Mouse (Mus musculus) forebrain, embryonic 14.5 days (tissue): ENCODE measurements around the gene Anln. TPM values are rescaled to one million over a fixed set of nuclear protein-coding genes. Genes with fewer than 3 reads are reported as not detected.

ENCODE experiments used
- ATAC-seq: fragments of 200-750 bp; cut with Nextera tagmentation; 2 replicates; pipeline ENCODE4 v1.8.0; 2017; ENCODE audit warnings: mild to moderate bottlenecking, moderate library complexity
- DNase-seq: peaks from one replicate; pipeline ENCODE4 v3.0.0-alpha.2; 2015; ENCODE audit warnings: low spot score
- H3K27ac ChIP-seq: fragments of 300-500 bp; sonication (generic); 2 replicates; pipeline ENCODE4 v1.5.1; 2014; ENCODE audit warnings: low read depth, mild to moderate bottlenecking, control low read depth, low read length, moderate library complexity
- H3K27me3 ChIP-seq: fragments of 300-500 bp; sonication (generic); replicated peaks from 2 replicates; pipeline ENCODE4 v1.6.1; 2014; ENCODE audit warnings: low read length, control low read depth, mixed read lengths; ENCODE audit not compliant: control insufficient read depth, insufficient read depth
- H3K36me3 ChIP-seq: fragments of 300-500 bp; sonication (generic); 2 replicates; pipeline ENCODE4 v1.6.1; 2014; ENCODE audit warnings: low read length, control low read depth; ENCODE audit not compliant: control insufficient read depth, insufficient read depth
- H3K4me1 ChIP-seq: fragments of 300-500 bp; sonication (generic); 2 replicates; pipeline ENCODE4 v1.6.1; 2014; ENCODE audit warnings: antibody characterized with exemption, low read length, control low read depth; ENCODE audit not compliant: control insufficient read depth, insufficient read depth
- H3K4me2 ChIP-seq: fragments of 300-500 bp; sonication (generic); 2 replicates; pipeline ENCODE4 v1.6.1; 2014; ENCODE audit warnings: mild to moderate bottlenecking, control low read depth, low read length
- H3K4me3 ChIP-seq: fragments of 300-500 bp; sonication (generic); 2 replicates; pipeline ENCODE4 v1.5.1; 2014; ENCODE audit warnings: low read depth, low read length, control low read depth
- H3K9ac ChIP-seq: fragments of 300-500 bp; sonication (generic); 2 replicates; pipeline ENCODE4 v1.6.1; 2014; ENCODE audit warnings: mild to moderate bottlenecking, low read length, control low read depth, moderate library complexity
- H3K9me3 ChIP-seq: fragments of 300-500 bp; sonication (generic); replicated peaks from 2 replicates; pipeline ENCODE4 v1.6.1; 2016; ENCODE audit warnings: low read length, control low read depth, mixed read lengths; ENCODE audit not compliant: control insufficient read depth
- WGBS: fragments of 180-500 bp; shearing (Covaris S2); extraction: QIAGEN DNeasy Blood & Tissue Kit; methylation state at CpG from one replicate; pipeline ENCODE4 v1.1.7; 2014; 5-methylcytosine and 5-hydroxymethylcytosine counted together
- polyA plus RNA-seq: library from polyadenylated mRNA; unstranded; fragments of >200 nt; fragmentation: Nextera tagmentation; extraction: Ambion mirVana; gene quantifications from 2 replicates; pipeline ENCODE4 v1.2.1, GENCODE M21; 2014

Gene Anln
- polyA plus RNA-seq: 15.7 and 16.5 TPM in 2 replicates

DNA sequence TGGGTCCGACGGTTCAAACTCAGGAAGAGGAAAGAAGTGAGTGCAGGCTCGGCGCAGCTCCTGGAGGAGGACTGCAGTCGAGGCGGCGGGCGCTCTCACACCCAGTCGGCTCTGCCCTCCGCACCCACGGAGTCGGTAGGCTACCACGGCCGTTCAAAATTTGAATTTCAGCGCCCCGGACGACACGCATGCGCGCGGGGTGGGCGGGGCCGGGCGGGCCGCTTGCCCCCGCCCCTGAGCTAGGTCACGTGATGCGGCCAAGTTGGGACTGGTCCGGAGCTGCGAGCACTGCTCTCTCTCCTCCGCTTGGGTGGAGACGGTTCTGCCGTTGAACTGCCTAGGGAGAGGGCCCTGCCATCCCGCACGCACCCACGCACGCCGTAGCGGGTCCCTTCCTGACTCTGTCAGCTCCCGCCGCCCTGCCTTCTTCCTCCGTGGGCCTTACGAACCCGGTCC lies at the start of gene Anln:
Gene Anln (minus strand): TSS at position 168 of the 456 bp plus-strand sequence.
- H3K9ac ChIP-seq: peak within 1 kb of the TSS; percentile 81
- peak; percentile 95 for ATAC-seq
- peak within 1 kb of the TSS; percentile 79 for H3K27ac ChIP-seq
- DNase-seq: peak; percentile 94
- peaks cover 5% of the 10 kb centered on the region; the same call in 1 of the 2 replicates for H3K4me1 ChIP-seq
- H3K9me3 ChIP-seq: no peaks in the 10 kb centered on the region
- under 1% methylated on average over 44 of the region's 44 CpGs for WGBS
- H3K36me3 ChIP-seq: no peaks in the 10 kb centered on the region
- no peaks in the 10 kb centered on the region for H3K27me3 ChIP-seq
- H3K4me2 ChIP-seq: peak within 1 kb of the TSS; percentile 86
- peak within 1 kb of the TSS; percentile 79 for H3K4me3 ChIP-seq

DNA sequence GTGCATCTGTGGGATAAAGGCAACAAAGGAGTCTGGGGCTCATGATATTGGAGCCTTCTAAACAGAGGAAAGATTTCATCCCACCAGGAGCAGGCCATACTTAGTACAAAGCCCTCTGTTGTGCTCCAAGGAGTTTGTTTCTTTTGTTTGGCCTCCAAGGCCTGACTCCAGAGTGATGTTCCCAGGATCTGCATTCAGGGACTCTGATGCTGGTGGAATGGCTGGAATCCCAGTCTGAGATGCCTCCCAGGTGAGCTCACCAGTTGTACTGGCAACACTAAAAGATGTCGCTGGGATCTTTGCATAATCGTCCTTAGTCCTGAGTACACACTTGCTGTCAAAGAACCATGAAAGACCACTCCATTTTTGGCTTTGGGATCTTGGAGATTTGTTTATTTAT lies 45.1 kb upstream of the Anln start:
- DNase-seq (no peak), ATAC-seq (no peak)
- H3K9ac ChIP-seq: no peak overlapping the region
- no peaks in the 10 kb centered on the region for H3K36me3 ChIP-seq
- no peak overlapping the region for H3K27ac ChIP-seq
- no peak overlapping the region for H3K4me2 ChIP-seq
- no peaks in the 10 kb centered on the region for H3K27me3 ChIP-seq
- WGBS: 90% methylated on average over 2 of the region's 2 CpGs
- H3K9me3 ChIP-seq: no peaks in the 10 kb centered on the region
- no peaks in the 10 kb centered on the region; the same call in 1 of the 2 replicates for H3K4me1 ChIP-seq
- no peak overlapping the region for H3K4me3 ChIP-seq

DNA sequence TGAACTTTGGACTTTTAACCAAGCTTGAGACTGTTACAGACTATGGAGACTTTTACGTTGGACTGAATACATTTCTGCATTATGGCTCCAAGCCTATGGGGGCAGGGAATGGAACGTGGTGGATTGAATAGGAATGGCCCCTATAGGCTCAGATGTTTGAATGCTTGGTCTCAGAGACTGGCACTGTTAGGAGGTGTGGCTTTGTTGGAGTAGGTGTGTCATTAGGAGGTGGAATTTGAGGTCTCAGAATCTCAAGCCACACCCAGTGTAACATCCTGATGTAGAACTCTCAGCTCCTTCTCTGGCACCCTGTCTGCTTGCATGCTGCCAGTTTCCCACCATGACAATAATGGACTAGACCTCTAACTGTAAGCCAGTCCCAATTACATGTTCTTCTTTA lies 44.2 kb upstream of the Anln start:
- H3K9ac ChIP-seq: no peak overlapping the region
- H3K27me3 ChIP-seq: no peaks in the 10 kb centered on the region
- no peaks in the 10 kb centered on the region for H3K36me3 ChIP-seq
- H3K4me1 ChIP-seq: no peaks in the 10 kb centered on the region; the same call in 1 of the 2 replicates
- no peaks in the 10 kb centered on the region for H3K9me3 ChIP-seq
- ATAC-seq (no peak), DNase-seq (no peak)
- 76% methylated on average over 2 of the region's 2 CpGs for WGBS
- no peak overlapping the region for H3K27ac ChIP-seq
- no peak overlapping the region for H3K4me3 ChIP-seq
- no peak overlapping the region for H3K4me2 ChIP-seq

DNA sequence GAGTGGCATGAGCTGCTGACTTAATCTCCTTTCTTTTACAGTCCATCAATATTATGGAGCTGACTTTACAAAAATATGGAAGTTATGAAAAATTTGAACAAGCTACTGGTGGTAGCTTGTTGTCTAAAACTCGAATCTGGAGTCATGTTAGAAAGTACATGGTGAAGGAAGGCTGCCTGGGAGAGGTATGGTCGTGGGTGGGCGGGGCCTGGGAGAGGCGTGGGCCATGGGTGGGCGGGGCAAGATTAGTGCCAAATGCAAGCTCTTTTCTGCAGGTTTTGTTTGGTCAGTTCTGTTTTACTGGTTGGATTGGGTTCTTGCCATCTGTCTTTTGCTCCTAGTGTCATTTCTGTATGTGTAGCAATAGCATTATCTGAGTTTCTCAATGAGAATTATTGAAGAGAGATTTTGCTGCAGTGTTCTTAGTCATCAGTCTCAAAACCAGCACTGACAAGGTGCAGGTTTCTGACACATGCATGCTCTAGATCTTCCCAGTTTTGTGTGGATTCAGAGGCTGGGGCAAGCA lies 41.4 kb upstream of the Anln start:
- Histone ChIP-seq H3K27ac (no peak overlapping the region), H3K4me2 (no peak overlapping the region), H3K36me3 (no peaks in the 10 kb centered on the region), H3K4me3 (no peak overlapping the region), H3K4me1 (no peaks in the 10 kb centered on the region; the same call in 1 of the 2 replicates), H3K9ac (no peak overlapping the region), H3K9me3 (no peaks in the 10 kb centered on the region), H3K27me3 (no peaks in the 10 kb centered on the region)
- ATAC-seq (no peak), DNase-seq (no peak)
- 20% methylated on average over 5 of the region's 5 CpGs for WGBS

DNA sequence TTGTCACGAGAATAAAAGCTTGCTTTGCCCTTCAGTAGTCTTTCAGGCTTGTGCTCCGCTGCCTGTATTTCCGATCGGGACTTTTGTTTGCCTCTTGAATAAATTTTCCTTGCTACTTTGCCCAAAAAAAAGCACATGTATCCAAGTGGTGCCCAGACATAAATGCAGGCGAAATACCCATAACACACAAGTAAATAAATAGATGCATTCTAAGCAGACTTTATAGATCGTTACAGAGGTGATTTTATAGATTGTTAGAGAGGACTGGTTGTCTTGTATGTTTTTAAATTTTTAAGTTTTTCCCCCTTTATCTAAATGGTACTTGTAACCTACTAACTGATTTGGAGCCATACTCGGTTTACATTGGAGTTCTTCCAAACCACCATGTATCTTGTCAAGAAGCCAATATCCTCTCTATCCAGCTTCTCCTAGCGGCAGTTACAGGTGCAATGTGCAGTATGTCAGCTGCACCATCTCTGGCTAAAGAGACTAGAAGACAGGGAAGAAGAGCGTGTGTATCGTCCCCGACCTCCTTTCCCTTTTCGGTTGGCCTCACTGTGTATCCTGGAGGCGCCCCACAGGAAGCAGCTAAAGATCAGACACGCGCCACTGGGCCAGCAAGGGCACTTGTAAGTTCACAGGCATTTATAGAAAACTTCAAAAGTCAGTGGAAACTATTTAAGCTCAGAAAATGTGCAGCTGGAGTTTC lies 40.7 kb upstream of the Anln start:
- DNase-seq (peak; percentile 54), ATAC-seq (no peak)
- Histone ChIP-seq H3K27ac (no peak overlapping the region), H3K9me3 (no peaks in the 10 kb centered on the region), H3K9ac (no peak overlapping the region), H3K4me3 (no peak overlapping the region), H3K4me1 (no peaks in the 10 kb centered on the region; the same call in 1 of the 2 replicates), H3K36me3 (no peaks in the 10 kb centered on the region), H3K27me3 (no peaks in the 10 kb centered on the region), H3K4me2 (no peak overlapping the region)
- WGBS: 27% methylated on average over 15 of the region's 15 CpGs

DNA sequence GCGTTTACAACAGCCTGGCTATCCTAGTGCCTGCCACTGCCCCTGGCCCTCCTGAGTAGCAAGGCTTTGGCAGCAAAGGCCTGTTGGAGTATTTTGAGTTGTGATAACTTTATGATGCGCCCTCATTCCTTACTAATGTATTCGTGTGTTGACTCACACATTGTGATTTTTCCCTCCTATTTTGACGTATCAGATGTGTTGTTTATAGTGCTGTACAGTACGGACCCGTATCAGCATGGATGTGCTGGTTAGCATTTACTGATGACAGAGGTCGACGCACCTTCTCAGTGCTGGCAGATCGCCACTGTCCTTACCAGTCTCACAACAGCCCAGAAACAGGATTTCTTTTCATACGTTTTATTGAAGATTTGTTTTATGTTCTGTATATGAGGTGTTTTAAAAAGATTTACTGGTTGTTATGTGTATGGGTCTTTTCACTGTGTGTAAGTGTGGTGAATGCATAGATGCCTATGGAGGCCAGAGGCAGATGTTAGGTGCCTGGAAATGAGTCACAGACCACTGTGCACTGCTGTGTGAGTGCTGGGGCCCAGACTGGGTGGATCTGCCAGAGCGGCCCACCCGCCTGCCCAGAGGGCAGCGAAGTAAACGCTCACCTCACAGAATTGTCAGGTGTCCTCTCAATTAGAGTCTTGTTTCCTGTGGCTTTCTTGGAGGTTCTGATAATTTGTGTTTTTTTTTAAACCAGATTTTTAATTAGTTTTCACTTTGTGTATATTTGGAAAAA lies 39.9 kb upstream of the Anln start:
- no peak for ATAC-seq
- DNase-seq: no peak
- WGBS: 78% methylated on average over 14 of the region's 14 CpGs

DNA sequence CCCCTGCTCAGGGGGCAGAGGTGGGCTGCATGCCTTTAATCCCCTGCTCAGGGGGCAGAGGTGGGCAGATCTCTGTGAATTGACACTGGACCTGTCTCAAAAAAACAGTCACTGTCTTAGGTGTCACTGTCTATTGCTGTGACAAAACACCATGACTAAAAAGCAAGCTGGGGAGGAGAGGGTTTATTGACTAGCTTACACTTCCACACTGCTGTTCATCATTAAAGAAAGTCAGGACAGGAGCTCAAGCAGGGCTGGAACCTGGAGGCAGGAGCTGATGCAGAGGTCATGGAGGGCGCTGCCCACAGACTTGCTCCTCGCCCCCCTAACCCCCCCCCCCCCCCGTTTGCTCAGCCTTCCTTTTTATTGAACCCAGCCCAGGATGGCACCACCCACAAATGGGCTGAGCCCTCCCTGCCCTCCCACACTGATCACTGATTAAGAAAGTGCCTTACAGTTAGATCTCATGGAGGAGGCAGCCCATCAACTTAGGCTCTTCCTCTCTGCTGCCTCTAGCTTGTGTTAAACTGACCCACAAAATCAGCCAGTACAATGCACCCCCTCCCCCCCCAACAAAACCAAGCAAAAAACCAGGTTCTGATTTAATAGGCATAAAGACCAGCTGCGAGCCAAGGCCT lies 39.2 kb upstream of the Anln start:
- ATAC-seq (no peak), DNase-seq (no peak)
- Histone ChIP-seq H3K27me3 (no peaks in the 10 kb centered on the region), H3K4me3 (no peak overlapping the region), H3K9me3 (no peaks in the 10 kb centered on the region), H3K27ac (no peak overlapping the region), H3K4me2 (no peak overlapping the region), H3K9ac (no peak overlapping the region), H3K4me1 (no peaks in the 10 kb centered on the region; the same call in 1 of the 2 replicates), H3K36me3 (no peaks in the 10 kb centered on the region)
- 72% methylated on average over 1 of the region's 4 CpGs for WGBS

More for the DNA sequence above, 39.9 kb upstream of the Anln start:
- Histone ChIP-seq H3K9me3 (no peaks in the 10 kb centered on the region), H3K4me2 (no peak overlapping the region), H3K27ac (no peak overlapping the region), H3K27me3 (no peaks in the 10 kb centered on the region), H3K9ac (no peak overlapping the region), H3K36me3 (no peaks in the 10 kb centered on the region), H3K4me3 (no peak overlapping the region), H3K4me1 (no peaks in the 10 kb centered on the region; the same call in 1 of the 2 replicates)

DNA sequence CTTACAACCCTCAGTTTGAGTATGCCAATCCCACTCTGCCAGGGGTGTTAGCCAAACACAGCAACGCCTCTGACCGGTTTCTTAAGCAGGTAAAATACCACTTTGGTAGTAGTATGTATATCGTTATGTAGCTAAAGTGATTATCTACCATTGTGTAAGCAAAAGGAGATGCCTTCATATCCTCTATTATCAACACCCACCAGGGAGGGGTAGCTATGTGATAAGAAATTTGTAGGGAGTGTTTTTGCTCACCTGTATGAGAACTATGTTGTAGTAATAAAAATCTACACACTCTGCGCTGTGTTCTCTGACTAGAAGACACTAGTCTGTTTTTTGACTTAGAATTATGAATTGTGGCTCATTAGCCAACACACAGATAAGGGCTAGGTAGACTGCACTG lies 35.7 kb upstream of the Anln start:
- Histone ChIP-seq H3K36me3 (no peaks in the 10 kb centered on the region), H3K27ac (no peak overlapping the region), H3K4me1 (no peaks in the 10 kb centered on the region; the same call in 1 of the 2 replicates), H3K4me2 (no peak overlapping the region), H3K9ac (no peak overlapping the region), H3K9me3 (no peaks in the 10 kb centered on the region), H3K27me3 (no peaks in the 10 kb centered on the region), H3K4me3 (no peak overlapping the region)
- 93% methylated on average over 4 of the region's 4 CpGs for WGBS
- ATAC-seq: no peak
- DNase-seq: no peak
